Mouse (Mus musculus) ovary, postnatal 36 days (tissue): ENCODE measurements at regions not wholly inside any gene's neighbourhood (a gene's known extent, or its start where the extent isn't known, plus 50 kb on each side); places are given as distances from the start of the nearest gene placed in this dataset.

Source experiments
- DNase-seq: peaks from one replicate; pipeline ENCODE4 v3.0.0; 2022; ENCODE audit warnings: low spot score, mixed read lengths

- DNase-seq: no peak
Measured at GRCm38 (mm10) chr5:119060886-119061285, 500.4 kb downstream of the Med13l start.

- no peak for DNase-seq
Measured at GRCm38 (mm10) chr5:119062478-119062877, 502.0 kb downstream of the Med13l start.

GRCm38 (mm10) chr5:119066666-119067065, 506.2 kb downstream of the Med13l start:
- no peak for DNase-seq

- DNase-seq: no peak
Measured at GRCm38 (mm10) chr5:119069765-119070333, 509.4 kb downstream of the Med13l start.

GRCm38 (mm10) chr5:119072712-119073111, 512.2 kb downstream of the Med13l start:
- no peak for DNase-seq

GRCm38 (mm10) chr5:119080747-119081146, 520.3 kb downstream of the Med13l start:
- no peak for DNase-seq

- DNase-seq: no peak
Measured at GRCm38 (mm10) chr5:119082895-119083294, 522.4 kb downstream of the Med13l start.

- no peak for DNase-seq
Measured at GRCm38 (mm10) chr5:119097576-119098193, 537.2 kb downstream of the Med13l start.

- no peak for DNase-seq
Measured at GRCm38 (mm10) chr5:119099817-119100216, 539.3 kb downstream of the Med13l start.

- no peak for DNase-seq
Measured at GRCm38 (mm10) chr5:119103503-119103902, 543.0 kb downstream of the Med13l start.

- no peak for DNase-seq
Measured at GRCm38 (mm10) chr5:119107898-119108297, 547.4 kb downstream of the Med13l start.

GRCm38 (mm10) chr5:119109501-119109900, 549.0 kb downstream of the Med13l start:
- no peak for DNase-seq

GRCm38 (mm10) chr5:119114074-119114473, 553.6 kb downstream of the Med13l start:
- no peak for DNase-seq

GRCm38 (mm10) chr5:119125745-119126144, 544.7 kb upstream of the Tbx3 start:
- no peak for DNase-seq

GRCm38 (mm10) chr5:119130176-119130575, 540.3 kb upstream of the Tbx3 start:
- no peak for DNase-seq

- DNase-seq: no peak
Measured at GRCm38 (mm10) chr5:119131461-119131860, 539.0 kb upstream of the Tbx3 start.

GRCm38 (mm10) chr5:119133378-119133777, 537.1 kb upstream of the Tbx3 start:
- DNase-seq: no peak

- DNase-seq: no peak
Measured at GRCm38 (mm10) chr5:119136916-119137315, 533.6 kb upstream of the Tbx3 start.

GRCm38 (mm10) chr5:119137409-119137808, 533.1 kb upstream of the Tbx3 start:
- no peak for DNase-seq

- no peak for DNase-seq
Measured at GRCm38 (mm10) chr5:119137821-119138221, 532.6 kb upstream of the Tbx3 start.

GRCm38 (mm10) chr5:119138293-119138692, 532.2 kb upstream of the Tbx3 start:
- DNase-seq: no peak

- no peak for DNase-seq
Measured at GRCm38 (mm10) chr5:119139336-119139735, 531.1 kb upstream of the Tbx3 start.

- no peak for DNase-seq
Measured at GRCm38 (mm10) chr5:119139816-119140215, 530.7 kb upstream of the Tbx3 start.

- DNase-seq: no peak
Measured at GRCm38 (mm10) chr5:119143411-119143810, 527.1 kb upstream of the Tbx3 start.
